ENCODE assay signal across 8 mouse cellular contexts in the genomic region with DNA sequence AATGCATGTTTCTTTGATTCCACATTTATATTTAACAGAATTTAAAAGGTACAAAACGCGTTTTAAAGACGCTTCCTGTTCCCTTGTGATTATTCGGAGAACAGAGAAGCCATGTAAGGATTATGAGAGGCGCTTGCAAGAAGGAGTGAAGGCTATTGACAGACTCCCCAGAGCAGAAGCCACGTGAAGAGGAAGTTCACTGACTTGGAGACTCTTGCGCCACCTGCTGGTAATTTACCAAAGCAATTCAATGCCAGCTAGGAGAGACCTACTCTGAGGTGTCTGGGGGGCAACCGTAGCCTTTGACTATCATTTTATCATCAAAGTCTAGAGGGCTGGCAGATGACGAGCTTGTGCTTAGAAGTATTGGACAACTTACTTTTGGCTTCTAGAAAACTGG.
DNase-seq lines count a peak whose midpoint lies in the region; ATAC-seq and TF ChIP-seq lines count a peak whose summit lies in the region.

No protein-coding gene starts in this region.

- no peak for TF ChIP-seq POLR2A in embryonic fibroblast, embryonic 13.5 days (IDR thresholded peaks at IDR 0.05; ENCODE audit: low read depth, low read length)

- no peak overlapping the region for H3K9ac ChIP-seq in hindbrain, postnatal 0 days (replicated peaks; ENCODE audit: low read length)
- no peak overlapping the region for H3K9ac ChIP-seq in midbrain, embryonic 14.5 days (replicated peaks; ENCODE audit: low read length)

- intact Hi-C loops in left cerebral cortex, postnatal 10 days (cut with DNase I) = loop anchor here (10.0 kb wide), 1 partner anchor 1216 kb away; no protein-coding TSS in a partner anchor

- 29% methylated on average over 9 of the region's 9 CpGs for WGBS in hindbrain, postnatal 0 days
- 28% methylated on average over 9 of the region's 9 CpGs for WGBS in midbrain, embryonic 14.5 days

- H3K36me3 ChIP-seq in hindbrain, postnatal 0 days (ENCODE audit: insufficient read depth, low read length) = no peaks in the 10 kb centered on the region
- H3K36me3 ChIP-seq in midbrain, embryonic 14.5 days (ENCODE audit: control insufficient read depth, insufficient read depth, low read length) = no peaks in the 10 kb centered on the region
- H3K36me3 ChIP-seq in splenic B cell, adult 2 months (ENCODE audit: control insufficient read depth, insufficient read depth, low read length, poor library complexity, severe bottlenecking) = no peaks in the 10 kb centered on the region

- H3K27me3 ChIP-seq in hindbrain, postnatal 0 days (ENCODE audit: insufficient read depth, low read length) = no peaks in the 10 kb centered on the region
- no peaks in the 10 kb centered on the region for H3K27me3 ChIP-seq in midbrain, embryonic 14.5 days (ENCODE audit: control insufficient read depth, insufficient read depth, low read length)
- no peaks in the 10 kb centered on the region for H3K27me3 ChIP-seq in splenic B cell, adult 2 months (ENCODE audit: control insufficient read depth, insufficient read depth, low read length, poor library complexity, severe bottlenecking)

- no peak overlapping the region for H3K27ac ChIP-seq in embryonic fibroblast, embryonic 13.5 days (ENCODE audit: insufficient read depth, low read length)
- no peak overlapping the region for H3K27ac ChIP-seq in hindbrain, postnatal 0 days
- no peak overlapping the region for H3K27ac ChIP-seq in midbrain, embryonic 14.5 days (replicated peaks; ENCODE audit: low read depth, low read length)

- H3K4me2 ChIP-seq in hindbrain, postnatal 0 days (ENCODE audit: low read depth, low read length) = no peak overlapping the region
- no peak overlapping the region for H3K4me2 ChIP-seq in midbrain, embryonic 14.5 days (ENCODE audit: low read length)

- H3K4me3 ChIP-seq in embryonic fibroblast, embryonic 13.5 days (ENCODE audit: insufficient read depth, low read length) = no peak overlapping the region
- H3K4me3 ChIP-seq in hindbrain, postnatal 0 days (ENCODE audit: low read length) = no peak overlapping the region
- no peak overlapping the region for H3K4me3 ChIP-seq in midbrain, embryonic 14.5 days (replicated peaks; ENCODE audit: low read depth, low read length)

- ATAC-seq in CD4-positive, CD25-positive, alpha-beta regulatory T cell, adult 4 months = no peak
- ATAC-seq in hindbrain, postnatal 0 days = peak; percentile 56; the same call in 1 of the 2 replicates
- 0 out of 2 replicates have a peak, but pooled peaks have one; percentile 40 for ATAC-seq in midbrain, embryonic 14.5 days (ENCODE audit: low FRiP score, low TSS enrichment)

- no peaks in the 10 kb centered on the region for H3K9me3 ChIP-seq in hindbrain, postnatal 0 days (ENCODE audit: low read length)
- H3K9me3 ChIP-seq in midbrain, embryonic 14.5 days (ENCODE audit: control insufficient read depth, low read length) = no peaks in the 10 kb centered on the region

- H3K4me1 ChIP-seq in embryonic fibroblast, embryonic 13.5 days (ENCODE audit: control insufficient read depth, insufficient read depth, low read length) = no peaks in the 10 kb centered on the region
- H3K4me1 ChIP-seq in hindbrain, postnatal 0 days (ENCODE audit: insufficient read depth, low read length) = no peaks in the 10 kb centered on the region
- H3K4me1 ChIP-seq in midbrain, embryonic 14.5 days (ENCODE audit: control insufficient read depth, insufficient read depth, low read length) = no peaks in the 10 kb centered on the region; the same call in 1 of the 2 replicates

- DNase-seq in CD4-positive, CD25-positive, alpha-beta regulatory T cell, adult 2 months (ENCODE audit: low read depth, low spot score) = peak; percentile 40
- DNase-seq in adrenal gland, postnatal 4 days (ENCODE audit: low spot score in 2 of 2) = peak; percentile 28 to 38
- peak; percentile 87 for DNase-seq in hindbrain, postnatal 0 days (ENCODE audit: low spot score)
- peak; percentile 69 to 73 for DNase-seq in left cerebral cortex, postnatal 10 days (ENCODE audit: extremely low spot score in 1 of 2, low spot score in 2 of 2)
- peak; percentile 86 for DNase-seq in midbrain, embryonic 14.5 days
- peak; percentile 91 for DNase-seq in splenic B cell, adult 2 months (ENCODE audit: low read depth, low spot score)

- TF ChIP-seq CTCF in embryonic fibroblast, embryonic 13.5 days (IDR thresholded peaks at IDR 0.05; ENCODE audit: borderline replicate concordance, insufficient read depth, low read length) = peak; percentile 24; the same call in 1 of the 2 replicates
- peak; percentile 77 for TF ChIP-seq CTCF in hindbrain, postnatal 0 days (IDR thresholded peaks at IDR 0.05; ENCODE audit: low read depth)

Comparison
In these comparisons a context has a peak if more than half of its experiments do, and no peak if none do; other contexts are left out.
1. DNase-seq: peak in every context shown above with its lines; median percentile 91 in splenic B cell, adult 2 months; 87 in hindbrain, postnatal 0 days; 86 in midbrain, embryonic 14.5 days; 71 in left cerebral cortex, postnatal 10 days; 40 in CD4-positive, CD25-positive, alpha-beta regulatory T cell, adult 2 months; 33 in adrenal gland, postnatal 4 days.